Mouse (Mus musculus) frontal cortex, postnatal 10 days (tissue): Measurements from ENCODE around the gene Tnfrsf9.
"Not testable (repeated sequence)": the region's sequence is repeated elsewhere in the genome, so short reads cannot be mapped to it uniquely, and the experiment has no call there.

Experiments used
- DNase-seq, 2 experiments: peaks; one replicate each; pipeline ENCODE4 v3.0.0; 2022; ENCODE audit warnings: low spot score in 2 of 2, mixed read lengths in 1 of 2

Gene Tnfrsf9

GRCm38 (mm10) chr4:150914290-150914733 is at the start of gene Tnfrsf9, which contains the start of gene Park7:
TSS of gene Tnfrsf9 (plus strand) at chr4:150914562.
TSS of gene Park7 (minus strand) at chr4:150914437.
- DNase-seq, result peak; percentile 91 to 96

GRCm38 (mm10) chr4:150865371-150865770 is 49.0 kb upstream of the Tnfrsf9 start:
- no peak for DNase-seq

- DNase-seq, result no peak
These were observed 48.3 kb upstream of the Tnfrsf9 start for GRCm38 (mm10) chr4:150866069-150866468.

GRCm38 (mm10) chr4:150866494-150866893 is 47.9 kb upstream of the Tnfrsf9 start:
- DNase-seq, result no peak

- DNase-seq, result no peak
These were observed 46.2 kb upstream of the Tnfrsf9 start for GRCm38 (mm10) chr4:150868161-150868560.

- no peak for DNase-seq
These were observed 45.5 kb upstream of the Tnfrsf9 start for GRCm38 (mm10) chr4:150868859-150869258.

- DNase-seq, result no peak
These were observed 44.8 kb upstream of the Tnfrsf9 start for GRCm38 (mm10) chr4:150869276-150870197.

GRCm38 (mm10) chr4:150870963-150871391 is 43.4 kb upstream of the Tnfrsf9 start:
- no peak for DNase-seq

- DNase-seq, result no peak
These were observed 42.8 kb upstream of the Tnfrsf9 start for GRCm38 (mm10) chr4:150871392-150872138.

- peak in 1 of 2 experiments; percentile 39 for DNase-seq
These were observed 42.2 kb upstream of the Tnfrsf9 start for GRCm38 (mm10) chr4:150872139-150872651.

- no peak for DNase-seq
These were observed 41.7 kb upstream of the Tnfrsf9 start for GRCm38 (mm10) chr4:150872681-150873080.

- not testable (repeated sequence) for DNase-seq
These were observed 39.9 kb upstream of the Tnfrsf9 start for GRCm38 (mm10) chr4:150874416-150874815.

GRCm38 (mm10) chr4:150875393-150875792 is 39.0 kb upstream of the Tnfrsf9 start:
- DNase-seq, result no peak

GRCm38 (mm10) chr4:150879631-150880030 is 34.7 kb upstream of the Tnfrsf9 start:
- no peak for DNase-seq

- no peak for DNase-seq
These were observed 34.0 kb upstream of the Tnfrsf9 start for GRCm38 (mm10) chr4:150880364-150880763.

GRCm38 (mm10) chr4:150882632-150883031 is 31.7 kb upstream of the Tnfrsf9 start:
- no peak for DNase-seq

- DNase-seq, result no peak
These were observed 26.5 kb upstream of the Tnfrsf9 start for GRCm38 (mm10) chr4:150887903-150888302.

GRCm38 (mm10) chr4:150888492-150888891 is 25.9 kb upstream of the Tnfrsf9 start:
- no peak for DNase-seq

GRCm38 (mm10) chr4:150889273-150889954 is 24.9 kb upstream of the Tnfrsf9 start:
- DNase-seq, result no peak

GRCm38 (mm10) chr4:150889955-150890315 is 24.4 kb upstream of the Tnfrsf9 start:
- no peak for DNase-seq

GRCm38 (mm10) chr4:150891308-150891707 is 23.1 kb upstream of the Tnfrsf9 start:
- no peak for DNase-seq
